Mouse (Mus musculus) left cerebral cortex, adult 2 months (tissue): ENCODE measurements around the gene Dlgap1. TPM values are rescaled to one million over a fixed set of nuclear protein-coding genes. Genes with fewer than 3 reads are reported as not detected.

Experiments used
- DNase-seq, 2 experiments: peaks; one replicate each; pipeline ENCODE4 v3.0.0; 2021 to 2022; ENCODE audit warnings: low spot score in 2 of 2, mixed read lengths in 1 of 2; ENCODE audit errors: extremely low spot score in 1 of 2
- H3K27ac ChIP-seq: fragments of 200-600 bp; 2 replicates; pipeline ENCODE4 v1.8.1; 2022
- H3K4me3 ChIP-seq: fragments of 200-600 bp; 2 replicates; pipeline ENCODE4 v1.8.1; 2022
- CTCF ChIP-seq: fragments of 200-600 bp; IDR thresholded peaks from 2 replicates; pipeline ENCODE4 v1.8.1; 2022; ENCODE audit warnings: antibody characterized with exemption, mild to moderate bottlenecking, moderate library complexity
- intact Hi-C: fragments of 180-260 bp; cut with DNase I; formaldehyde crosslinking; loops from one replicate; pipeline ENCODE4 v1.15.1; 2025
- total RNA-seq, 2 experiments: library from RNA; stranded (reverse); gene quantifications; 2 replicates each; pipeline ENCODE4 v1.2.3; 2021

The Dlgap1 gene
- total RNA-seq, 2 experiments from 2014 or later: 497 to 510 TPM

DNA sequence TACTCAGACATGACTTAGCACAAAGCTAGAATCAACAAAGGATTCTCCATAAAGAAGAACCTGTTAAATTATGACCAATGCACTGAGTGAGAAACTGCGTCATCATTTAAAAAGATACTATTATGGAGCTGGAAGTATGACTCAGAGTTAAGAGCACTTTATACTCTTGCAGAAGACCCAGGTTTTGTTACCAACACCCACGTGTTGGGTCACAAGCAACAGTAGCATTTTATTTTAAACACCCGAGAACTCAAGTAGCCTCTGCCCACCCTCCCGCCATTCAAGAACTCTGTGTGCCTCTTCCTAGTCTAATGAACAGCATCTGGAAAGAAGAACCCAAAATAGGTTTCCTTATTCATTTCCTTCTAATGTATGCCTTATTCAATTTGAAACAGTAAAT, 514.8 kb downstream of the Dlgap1 start:
- Histone ChIP-seq H3K4me3 (no peak overlapping the region), H3K27ac (peak overlapping the region; percentile 45; the same call in 1 of the 2 replicates)
- intact Hi-C loops: loop anchor here (2.0 kb wide), 1 partner anchor 39 kb away; no protein-coding TSS in a partner anchor
- no peak for TF ChIP-seq CTCF
- no peak for DNase-seq

DNA sequence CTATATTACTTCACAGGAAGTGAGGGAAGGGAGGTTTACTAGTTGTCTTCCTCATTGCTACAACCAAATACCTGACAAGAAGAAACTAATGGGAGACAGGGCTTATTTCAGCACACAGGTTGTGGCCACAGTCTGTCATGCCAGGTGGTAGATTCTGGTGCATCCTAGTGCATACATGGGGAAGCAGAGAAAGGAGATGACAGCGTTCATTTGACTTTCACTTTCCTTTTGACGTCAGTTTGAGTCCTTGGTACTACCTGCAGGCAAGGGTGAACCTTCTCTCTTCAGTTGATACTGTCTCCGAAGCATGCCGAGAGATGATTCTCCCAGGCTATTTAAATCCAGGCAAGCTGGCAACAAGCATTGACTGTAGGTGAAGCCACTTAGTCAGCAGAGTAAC, 516.8 kb downstream of the Dlgap1 start:
- DNase-seq: no peak
- Histone ChIP-seq H3K4me3 (no peak overlapping the region), H3K27ac (peak overlapping the region; percentile 83)
- intact Hi-C loops: loop anchor here (2.0 to 5.0 kb wide), 2 partner anchors 37 to 43 kb away; no protein-coding TSS in a partner anchor
- TF ChIP-seq CTCF: no peak

DNA sequence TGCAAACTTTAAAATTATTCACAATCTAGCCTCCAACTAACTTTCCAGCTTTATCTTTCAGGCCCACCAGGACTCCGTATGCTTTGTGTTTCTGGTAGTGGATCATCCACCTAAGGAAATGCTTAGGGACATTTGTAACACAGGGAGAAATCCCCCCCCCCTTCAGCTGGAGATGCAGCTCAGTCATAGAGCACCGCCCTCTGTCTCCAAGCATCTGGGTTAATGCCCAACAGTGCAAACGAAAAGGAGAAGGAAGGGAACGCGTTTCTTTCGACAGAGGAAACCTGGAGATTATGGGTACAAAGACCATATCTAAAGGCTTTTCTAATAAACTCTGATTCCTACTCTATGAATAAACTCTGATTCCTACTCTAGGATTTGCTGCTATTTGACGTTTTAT, 517.4 kb downstream of the Dlgap1 start:
- no peak for TF ChIP-seq CTCF
- no peak for DNase-seq
- H3K27ac ChIP-seq: peak overlapping the region; percentile 83
- intact Hi-C loops: loop anchor here (5.0 kb wide), 1 partner anchor 44 kb away; no protein-coding TSS in a partner anchor
- no peak overlapping the region for H3K4me3 ChIP-seq

DNA sequence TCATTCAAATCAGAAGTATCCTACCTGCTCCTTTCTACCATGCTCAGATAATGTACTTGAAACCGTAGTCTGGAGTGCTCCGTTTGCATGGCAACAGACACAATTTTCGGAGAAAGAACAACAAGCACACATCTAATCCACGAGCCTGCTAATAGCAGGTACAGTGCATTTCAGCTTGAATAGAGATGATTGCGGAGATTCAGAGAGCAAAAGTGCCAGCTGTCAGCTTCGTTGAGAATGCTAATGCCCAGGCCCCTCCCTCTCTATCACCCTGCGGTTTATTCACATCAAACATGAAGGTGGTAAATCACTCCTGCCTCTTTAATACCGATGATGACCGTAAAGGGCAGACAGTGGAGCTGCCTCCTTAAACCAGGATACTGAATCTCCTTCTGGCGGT, 518.0 kb downstream of the Dlgap1 start:
- no peak for DNase-seq
- intact Hi-C loops: loop anchor here (5.0 kb wide), 1 partner anchor 45 kb away; no protein-coding TSS in a partner anchor
- TF ChIP-seq CTCF: no peak
- peak overlapping the region; percentile 83 for H3K27ac ChIP-seq
- no peak overlapping the region for H3K4me3 ChIP-seq

DNA sequence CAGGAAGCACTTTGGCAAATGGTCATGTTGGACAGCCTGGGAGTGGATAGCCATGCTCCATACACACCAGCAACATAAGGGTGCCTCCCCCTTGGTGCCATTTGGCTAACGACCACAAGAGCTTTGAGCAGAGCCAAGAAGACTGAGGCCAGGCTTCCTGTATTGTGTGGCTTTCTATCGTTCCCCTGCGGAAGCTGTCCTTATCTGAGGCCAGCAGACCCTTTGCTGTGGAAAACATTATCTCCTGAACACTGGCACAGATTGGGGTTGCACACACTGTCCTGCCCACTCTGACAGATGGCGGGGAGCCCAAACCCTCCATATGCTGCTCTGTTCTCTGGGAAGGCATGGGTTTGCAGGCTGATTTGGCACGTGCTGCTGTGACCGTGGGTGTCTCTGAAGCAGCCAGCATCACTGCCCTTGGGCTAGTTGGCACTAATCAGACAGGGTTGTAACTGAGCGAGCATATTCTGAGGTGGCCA, 520.0 kb downstream of the Dlgap1 start:
- peak; percentile 62 to 87 for DNase-seq
- intact Hi-C loops: loop anchor here (1.0 to 5.0 kb wide), 2 partner anchors 18 to 47 kb away; no protein-coding TSS in a partner anchor
- Histone ChIP-seq H3K27ac (peak overlapping the region; percentile 79), H3K4me3 (no peak overlapping the region)
- no peak for TF ChIP-seq CTCF

DNA sequence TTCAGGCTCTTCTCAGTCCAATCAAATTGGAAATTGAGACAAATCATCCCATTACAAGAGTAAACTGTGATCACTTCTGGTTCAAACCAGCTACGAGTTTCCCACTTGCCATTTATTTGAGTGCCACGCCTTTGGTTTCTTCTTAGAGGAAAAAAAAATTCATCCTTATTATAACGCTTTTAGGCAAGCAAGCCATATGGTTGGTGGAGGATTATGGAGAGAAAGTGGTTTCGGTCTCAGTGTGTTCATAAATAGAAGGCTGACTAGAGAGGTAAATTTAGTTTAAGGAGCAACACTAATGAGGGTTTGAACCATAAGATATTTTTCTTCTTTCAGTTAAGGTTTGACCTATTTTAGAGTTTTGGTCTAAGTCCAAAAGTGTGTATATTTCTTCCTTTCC, 522.7 kb downstream of the Dlgap1 start:
- DNase-seq: no peak
- peak overlapping the region; percentile 82 for H3K27ac ChIP-seq

DNA sequence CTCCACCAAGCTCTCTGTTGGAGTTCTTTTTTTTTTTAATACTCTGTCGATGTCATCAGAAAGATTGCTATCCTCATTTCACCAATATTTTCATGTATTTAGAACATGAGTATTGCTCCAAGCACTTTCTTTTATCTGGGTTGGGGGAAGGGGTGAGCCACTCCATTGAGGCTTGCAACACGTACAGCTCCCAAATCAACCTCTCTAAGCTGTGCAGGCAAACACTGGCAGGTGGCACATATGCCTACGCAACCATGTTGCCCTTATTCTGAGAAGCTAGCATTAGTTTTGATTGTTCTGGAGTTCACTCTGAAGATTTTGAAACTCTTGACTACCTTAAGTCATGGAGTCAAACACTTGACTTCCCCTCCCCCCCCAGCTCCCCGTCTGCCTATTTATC, 525.5 kb downstream of the Dlgap1 start:
- TF ChIP-seq CTCF: no peak
- no peak overlapping the region for H3K4me3 ChIP-seq
- no peak overlapping the region for H3K27ac ChIP-seq
- intact Hi-C loops: loop anchor here (5.0 kb wide), 1 partner anchor 103 kb away; no protein-coding TSS in a partner anchor
- no peak for DNase-seq

More for the DNA sequence above, 522.7 kb downstream of the Dlgap1 start:
- intact Hi-C loops: loop anchor here (5.0 kb wide), 1 partner anchor 106 kb away; no protein-coding TSS in a partner anchor
- TF ChIP-seq CTCF: no peak
- no peak overlapping the region for H3K4me3 ChIP-seq

DNA sequence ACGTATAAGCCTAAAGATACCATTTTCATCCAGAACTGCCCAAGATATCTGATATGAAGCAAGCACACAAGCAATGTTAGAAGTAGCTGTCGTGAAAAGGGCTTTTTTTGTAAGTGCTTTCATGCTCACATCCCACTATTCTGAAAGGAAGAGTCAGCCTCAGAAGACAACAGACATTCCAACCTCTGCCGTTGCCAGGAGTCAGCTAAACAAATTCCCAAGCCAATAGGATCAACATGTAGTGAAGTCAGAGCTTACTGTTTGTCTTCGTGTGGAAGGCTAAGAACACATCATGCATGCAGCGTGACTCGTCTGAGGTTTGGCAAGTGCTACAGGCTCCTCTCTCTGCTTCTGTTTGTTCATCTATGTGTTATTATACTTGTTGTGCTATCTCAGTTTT, 529.4 kb downstream of the Dlgap1 start:
- no peak for TF ChIP-seq CTCF
- intact Hi-C loops: no loop called here
- Histone ChIP-seq H3K27ac (no peak overlapping the region), H3K4me3 (no peak overlapping the region)
- DNase-seq: no peak

DNA sequence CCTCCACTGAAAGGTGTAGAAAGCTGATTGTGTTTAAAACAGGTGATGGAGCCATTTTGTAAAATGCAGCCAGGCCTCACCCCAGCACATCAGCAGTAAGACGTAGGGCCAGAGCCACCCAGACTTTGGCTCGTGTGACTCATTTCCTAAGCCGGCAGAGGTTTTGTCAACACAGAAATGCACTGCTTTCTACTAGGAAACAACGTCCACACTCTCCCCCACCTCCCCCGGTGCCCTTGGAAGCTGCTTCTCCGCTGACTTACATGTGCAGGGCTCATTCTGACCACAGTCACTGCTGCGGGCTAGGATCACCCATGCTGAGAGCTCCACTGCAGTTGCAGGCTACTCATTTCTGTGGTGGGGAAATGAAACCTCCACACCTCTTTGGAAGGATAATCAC, 533.1 kb downstream of the Dlgap1 start:
- DNase-seq: no peak
- H3K4me3 ChIP-seq: no peak overlapping the region
- intact Hi-C loops: no loop called here
- TF ChIP-seq CTCF: no peak
- H3K27ac ChIP-seq: no peak overlapping the region

DNA sequence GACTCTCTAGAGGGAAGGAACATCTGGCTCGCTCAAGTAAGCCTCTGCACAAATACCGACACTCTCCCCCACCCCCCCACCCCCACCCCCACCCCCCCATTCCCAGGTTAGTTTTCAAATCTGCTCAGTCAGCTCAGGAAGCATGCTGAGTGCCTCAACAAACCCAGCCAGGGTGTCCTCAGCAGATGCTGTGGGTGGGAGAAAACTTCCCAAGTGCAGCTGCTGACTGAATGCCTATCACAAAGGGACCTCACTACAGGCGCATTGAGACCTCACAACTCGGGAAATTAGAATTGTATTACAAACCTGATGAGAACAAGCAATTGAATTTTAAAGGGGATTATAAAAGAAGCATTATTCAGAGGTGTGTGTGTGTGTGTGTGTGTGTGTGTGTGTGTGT, 538.9 kb downstream of the Dlgap1 start:
- H3K4me3 ChIP-seq: no peak overlapping the region
- intact Hi-C loops: no loop called here
- TF ChIP-seq CTCF: no peak
- DNase-seq: no peak
- no peak overlapping the region for H3K27ac ChIP-seq

DNA sequence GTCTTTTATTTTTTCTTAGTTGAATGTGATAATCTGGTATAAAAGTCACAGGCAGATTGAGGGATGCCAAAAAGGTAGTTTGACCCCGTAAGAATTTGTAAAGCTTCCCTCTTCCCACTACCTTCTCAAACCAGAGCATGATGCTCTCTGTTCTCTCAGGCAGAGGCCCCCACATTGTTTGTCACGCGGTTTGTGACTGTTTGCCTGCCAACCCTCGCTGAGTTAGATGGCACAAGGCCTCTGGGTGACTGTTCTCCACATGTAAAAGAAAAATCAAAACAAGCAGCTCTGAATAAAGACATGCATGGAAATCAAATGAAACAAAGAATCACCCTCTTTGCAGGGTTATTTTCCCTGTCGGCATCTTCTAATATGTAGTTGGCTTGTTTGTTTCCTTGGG, 541.6 kb downstream of the Dlgap1 start:
- Histone ChIP-seq H3K4me3 (no peak overlapping the region), H3K27ac (no peak overlapping the region)
- no peak for DNase-seq
- TF ChIP-seq CTCF: no peak
- intact Hi-C loops: no loop called here

DNA sequence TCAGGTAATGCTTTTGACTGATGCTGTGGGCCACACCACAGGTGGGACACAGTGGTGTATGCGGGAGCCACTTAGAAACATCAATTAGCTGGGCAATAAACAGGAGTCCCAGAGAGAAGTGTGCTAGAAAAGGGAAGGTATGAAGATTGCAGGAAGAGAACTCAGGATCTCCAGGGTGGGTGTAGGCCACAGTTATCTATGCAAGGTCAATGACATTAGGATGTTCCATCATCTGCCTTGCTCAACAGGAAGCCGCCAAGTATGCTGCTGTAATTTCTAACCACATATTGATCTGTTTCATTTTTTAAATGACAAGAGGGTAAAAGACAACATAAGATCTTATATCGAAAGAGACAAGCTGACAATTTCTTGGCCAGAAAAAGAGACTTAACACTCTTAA, 542.5 kb downstream of the Dlgap1 start:
- no peak for DNase-seq
- intact Hi-C loops: no loop called here
- Histone ChIP-seq H3K27ac (no peak overlapping the region), H3K4me3 (no peak overlapping the region)
- TF ChIP-seq CTCF: no peak

DNA sequence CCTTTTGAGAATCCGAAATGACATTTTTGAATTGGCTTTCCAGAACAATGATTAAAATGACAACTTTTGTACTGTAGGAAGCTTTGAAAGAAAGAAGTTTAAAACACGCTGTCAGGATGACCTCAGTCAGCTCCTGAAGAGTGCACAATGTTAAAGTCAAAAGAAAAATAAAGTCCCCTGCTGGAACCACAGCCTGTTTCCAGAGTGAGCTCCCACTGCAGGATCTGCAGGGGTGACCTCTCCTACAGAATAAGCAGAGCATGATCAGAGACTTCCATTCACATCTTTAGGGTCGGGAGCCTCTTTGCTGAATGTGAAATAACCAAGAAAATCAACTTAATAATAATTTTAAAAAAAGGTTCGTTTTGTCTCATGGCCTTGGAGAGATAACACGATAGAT, 544.9 kb downstream of the Dlgap1 start:
- no peak overlapping the region for H3K27ac ChIP-seq
- TF ChIP-seq CTCF: no peak
- H3K4me3 ChIP-seq: no peak overlapping the region
- no peak for DNase-seq
- intact Hi-C loops: no loop called here
